Comparison of ENCODE assay signal across 8 mouse cellular contexts in the genomic region with DNA sequence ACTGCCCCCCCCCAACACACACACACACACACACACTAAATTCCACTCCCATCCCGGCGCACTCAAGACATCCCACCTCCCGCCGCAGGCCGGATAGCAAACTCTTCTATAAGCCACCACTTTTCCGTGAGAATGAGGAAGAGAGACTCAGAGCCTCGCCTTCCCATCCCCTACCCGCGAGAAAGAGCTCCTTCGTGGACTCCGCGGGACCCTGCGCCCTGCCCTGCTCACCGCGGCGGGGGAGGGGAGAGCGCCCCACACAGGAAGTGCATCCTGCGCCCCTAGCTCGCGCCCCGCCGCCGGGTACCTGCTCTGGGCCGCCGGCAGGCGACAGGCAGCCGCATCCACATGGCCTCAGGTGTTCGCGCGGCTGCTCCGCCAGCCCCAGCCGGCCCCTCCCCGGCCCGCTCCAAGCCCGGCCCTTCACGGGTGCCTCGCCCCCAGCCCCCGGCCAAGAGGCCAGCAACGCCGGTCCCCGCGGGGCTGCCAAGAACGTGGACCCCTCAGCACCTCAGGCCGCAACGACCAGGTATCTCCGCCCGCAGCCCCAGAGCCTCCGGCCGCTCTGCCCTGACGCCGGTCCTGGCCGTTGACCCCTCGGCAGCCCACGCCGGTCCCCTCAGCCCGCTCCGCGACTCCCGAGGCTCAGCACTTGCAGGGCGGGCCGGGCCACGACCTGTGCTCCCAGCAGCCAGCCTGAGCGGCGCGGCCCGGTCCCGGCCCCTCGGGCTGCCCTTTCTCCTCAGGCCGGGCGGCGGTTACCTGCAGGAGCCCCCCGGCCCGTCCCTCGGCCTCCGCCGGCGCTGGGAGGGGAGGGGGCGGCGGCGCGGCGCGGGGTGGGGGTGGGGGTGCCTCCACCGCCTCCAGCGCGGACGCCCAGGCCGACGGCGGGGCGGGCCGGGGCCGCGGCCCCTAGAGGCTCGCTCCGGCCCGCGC.
DNase-seq lines count a peak whose midpoint lies in the region; ATAC-seq and TF ChIP-seq lines count a peak whose summit lies in the region.

No protein-coding gene starts in this region.

- no peaks in the 10 kb centered on the region for H3K9me3 ChIP-seq in E14TG2a.4 (ENCODE audit: low read length)
- no peaks in the 10 kb centered on the region for H3K9me3 ChIP-seq in embryonic facial prominence, embryonic 15.5 days (replicated peaks)
- no peaks in the 10 kb centered on the region for H3K9me3 ChIP-seq in limb, embryonic 12.5 days
- no peaks in the 10 kb centered on the region for H3K9me3 ChIP-seq in midbrain, embryonic 11.5 days (ENCODE audit: control insufficient read depth, low read length)
- H3K9me3 ChIP-seq in stomach, embryonic 15.5 days: no peaks in the 10 kb centered on the region

- H3K4me2 ChIP-seq in embryonic facial prominence, embryonic 15.5 days (replicated peaks): peak overlapping the region; percentile 91
- H3K4me2 ChIP-seq in limb, embryonic 12.5 days: peak overlapping the region; percentile 89
- peak overlapping the region; percentile 91 for H3K4me2 ChIP-seq in midbrain, embryonic 11.5 days
- peak overlapping the region; percentile 83 for H3K4me2 ChIP-seq in stomach, embryonic 15.5 days

- H3K27ac ChIP-seq in embryonic facial prominence, embryonic 15.5 days (replicated peaks): peak overlapping the region; percentile 92
- H3K27ac ChIP-seq in limb, embryonic 12.5 days: peak overlapping the region; percentile 96
- H3K27ac ChIP-seq in midbrain, embryonic 11.5 days (ENCODE audit: low read depth, low read length): peak overlapping the region; percentile 94
- H3K27ac ChIP-seq in stomach, embryonic 15.5 days: peak overlapping the region; percentile 92

- no peaks in the 10 kb centered on the region for H3K27me3 ChIP-seq in E14TG2a.4 (ENCODE audit: insufficient read depth, low read length)
- no peaks in the 10 kb centered on the region for H3K27me3 ChIP-seq in embryonic facial prominence, embryonic 15.5 days
- 0 out of 2 replicates have a peak, but pooled peaks cover 3% of the 10 kb centered on the region for H3K27me3 ChIP-seq in limb, embryonic 12.5 days
- H3K27me3 ChIP-seq in midbrain, embryonic 11.5 days (ENCODE audit: control insufficient read depth, insufficient read depth, low read length): 0 out of 2 replicates have a peak, but pooled peaks cover 3% of the 10 kb centered on the region
- no peaks in the 10 kb centered on the region for H3K27me3 ChIP-seq in stomach, embryonic 15.5 days (replicated peaks)

- peak overlapping the region; percentile 97 for H3K4me3 ChIP-seq in E14TG2a.4 (replicated peaks; ENCODE audit: low read length)
- peak overlapping the region; percentile 82 for H3K4me3 ChIP-seq in embryonic facial prominence, embryonic 15.5 days (replicated peaks)
- H3K4me3 ChIP-seq in limb, embryonic 12.5 days (replicated peaks): peak overlapping the region; percentile 99
- H3K4me3 ChIP-seq in midbrain, embryonic 11.5 days (ENCODE audit: low read depth, low read length): peak overlapping the region; percentile 99
- H3K4me3 ChIP-seq in stomach, embryonic 15.5 days (replicated peaks): peak overlapping the region; percentile 90

- ATAC-seq in embryonic facial prominence, embryonic 15.5 days (ENCODE audit: insufficient number of reproducible peaks, low FRiP score, low TSS enrichment, low read depth): peak; percentile 66
- ATAC-seq in limb, embryonic 12.5 days (ENCODE audit: insufficient number of reproducible peaks, insufficient read depth, low FRiP score, low TSS enrichment, low read depth): peak; percentile 63
- ATAC-seq in midbrain, embryonic 11.5 days (ENCODE audit: low FRiP score): peak; percentile 40; the same call in 1 of the 2 replicates
- peak; percentile 77 for ATAC-seq in stomach, embryonic 15.5 days (ENCODE audit: insufficient read depth, low FRiP score, low read depth)

- no peak for TF ChIP-seq CTCF in E14TG2a.4 (conservative IDR thresholded peaks at IDR 0.05; ENCODE audit: low read length)

- peaks cover 83% of the 10 kb centered on the region for H3K4me1 ChIP-seq in E14TG2a.4 (replicated peaks; ENCODE audit: low read depth, low read length)
- H3K4me1 ChIP-seq in embryonic facial prominence, embryonic 15.5 days: peaks cover 38% of the 10 kb centered on the region
- peaks cover 47% of the 10 kb centered on the region for H3K4me1 ChIP-seq in limb, embryonic 12.5 days (replicated peaks)
- peaks cover 51% of the 10 kb centered on the region for H3K4me1 ChIP-seq in midbrain, embryonic 11.5 days (ENCODE audit: control insufficient read depth, insufficient read depth, low read length)
- H3K4me1 ChIP-seq in stomach, embryonic 15.5 days: peaks cover 31% of the 10 kb centered on the region

- H3K9ac ChIP-seq in embryonic facial prominence, embryonic 15.5 days: peak overlapping the region; percentile 72
- peak overlapping the region; percentile 94 for H3K9ac ChIP-seq in limb, embryonic 12.5 days (replicated peaks)
- peak overlapping the region; percentile 94 for H3K9ac ChIP-seq in midbrain, embryonic 11.5 days (ENCODE audit: low read length)
- H3K9ac ChIP-seq in stomach, embryonic 15.5 days: peak overlapping the region; percentile 82

- peak; percentile 59 for DNase-seq in adrenal gland, postnatal 10 days
- DNase-seq in heart, postnatal 4 days: peak; percentile 51
- DNase-seq in midbrain, embryonic 11.5 days (ENCODE audit: low spot score, missing footprints): peak; percentile 96
- no peak for DNase-seq in layer of hippocampus, adult 18-20 months (ENCODE audit: low spot score in 2 of 2)

- H3K36me3 ChIP-seq in E14TG2a.4 (ENCODE audit: insufficient read depth, low read length): peaks cover 23% of the 10 kb centered on the region
- no peaks in the 10 kb centered on the region for H3K36me3 ChIP-seq in embryonic facial prominence, embryonic 15.5 days
- no peaks in the 10 kb centered on the region for H3K36me3 ChIP-seq in limb, embryonic 12.5 days
- no peaks in the 10 kb centered on the region for H3K36me3 ChIP-seq in midbrain, embryonic 11.5 days (ENCODE audit: control insufficient read depth, insufficient read depth, low read length)
- H3K36me3 ChIP-seq in stomach, embryonic 15.5 days: no peaks in the 10 kb centered on the region

- WGBS in embryonic facial prominence, embryonic 15.5 days: under 1% methylated on average over 75 of the region's 98 CpGs
- 1% methylated on average over 88 of the region's 98 CpGs for WGBS in limb, embryonic 12.5 days
- WGBS in midbrain, embryonic 11.5 days: 0% methylated on average over 69 of the region's 98 CpGs
- WGBS in stomach, embryonic 15.5 days: under 1% methylated on average over 86 of the region's 98 CpGs

Comparison
In these comparisons a context has a peak if more than half of its experiments do, and no peak if none do; other contexts are left out.
1. DNase-seq: peak in adrenal gland, postnatal 10 days (single experiment), heart, postnatal 4 days (single experiment) and midbrain, embryonic 11.5 days (single experiment); none in layer of hippocampus, adult 18-20 months (0 of 2).
2. Peak in every context shown above with its lines, with median percentiles within 50 percentile points of each other: H3K4me3 ChIP-seq, ATAC-seq, H3K27ac ChIP-seq, H3K4me2 ChIP-seq and H3K9ac ChIP-seq.